Comparison of ENCODE assay signal across 7 mouse cellular contexts in the genomic region with DNA sequence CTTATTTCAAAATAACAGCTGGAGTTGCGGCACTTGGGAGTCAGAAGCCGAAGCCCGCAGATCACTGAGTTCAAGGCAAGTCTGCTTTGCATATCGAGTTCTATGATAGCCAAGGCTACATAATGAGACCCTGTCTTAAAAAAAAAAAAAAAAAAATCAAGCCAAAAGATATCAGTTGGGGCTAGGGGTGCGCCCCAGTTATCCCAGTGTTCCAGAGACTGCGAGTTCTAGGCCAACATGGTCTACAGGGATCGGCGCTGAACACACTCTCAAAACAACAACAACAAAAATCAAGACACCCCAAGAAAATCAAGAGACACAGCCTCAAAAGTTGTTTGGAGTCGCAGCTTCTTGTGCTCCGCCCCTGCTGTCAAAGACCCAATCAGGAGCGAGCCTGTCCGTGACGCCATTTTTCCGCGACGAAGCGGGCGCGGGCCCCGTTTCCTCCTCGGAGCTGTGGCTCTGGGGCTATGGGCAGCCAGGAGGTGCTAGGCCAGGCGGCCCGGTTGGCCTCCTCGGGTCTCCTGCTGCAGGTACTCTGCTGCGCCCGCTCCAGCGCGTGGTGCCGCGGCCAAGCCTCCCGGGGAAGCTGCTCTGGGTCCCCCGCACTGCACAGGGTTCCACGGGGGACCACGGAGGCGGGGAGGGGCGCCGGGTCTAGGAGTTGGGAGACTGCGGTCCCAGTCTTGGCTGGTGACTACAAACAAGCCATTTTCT. TPM values are rescaled to one million over a fixed set of nuclear protein-coding genes. Genes with fewer than 3 reads are reported as not detected.
DNase-seq lines count a peak whose midpoint lies in the region; ATAC-seq and TF ChIP-seq lines count a peak whose summit lies in the region.

Gene Rft1, plus strand, starts transcription at position 418 of the 717 bp plus-strand sequence.

- H3K27me3 ChIP-seq in embryonic facial prominence, embryonic 10.5 days (replicated peaks; ENCODE audit: low read depth, poor library complexity, severe bottlenecking): no peaks in the 10 kb centered on the region
- no peaks in the 10 kb centered on the region for H3K27me3 ChIP-seq in intestine, postnatal 0 days (replicated peaks; ENCODE audit: control insufficient read depth, insufficient read depth, low read length)
- H3K27me3 ChIP-seq in midbrain, embryonic 12.5 days: no peaks in the 10 kb centered on the region; the same call in 1 of the 2 replicates
- H3K27me3 ChIP-seq in small intestine, adult 2 months (ENCODE audit: control insufficient read depth, insufficient read depth, low read length): no peaks in the 10 kb centered on the region

- peak within 1 kb of the TSS; percentile 82 for H3K9ac ChIP-seq in intestine, postnatal 0 days (ENCODE audit: low read depth, low read length)
- peak within 1 kb of the TSS; percentile 94 for H3K9ac ChIP-seq in midbrain, embryonic 12.5 days (replicated peaks)

- H3K9me3 ChIP-seq in embryonic facial prominence, embryonic 10.5 days: no peaks in the 10 kb centered on the region
- no peaks in the 10 kb centered on the region for H3K9me3 ChIP-seq in intestine, postnatal 0 days (ENCODE audit: control insufficient read depth)
- no peaks in the 10 kb centered on the region for H3K9me3 ChIP-seq in midbrain, embryonic 12.5 days

- peak within 1 kb of the TSS; percentile 99 for H3K4me3 ChIP-seq in embryonic facial prominence, embryonic 10.5 days
- peak within 1 kb of the TSS; percentile 67 for H3K4me3 ChIP-seq in intestine, postnatal 0 days (ENCODE audit: low read depth, low read length)
- peak within 1 kb of the TSS; percentile 96 for H3K4me3 ChIP-seq in midbrain, embryonic 12.5 days
- peak within 1 kb of the TSS; percentile 72 for H3K4me3 ChIP-seq in small intestine, adult 2 months (ENCODE audit: low read depth, low read length)

- intact Hi-C loops in left cerebral cortex, postnatal 4 days (cut with DNase I): no loop called here

- DNase-seq in adrenal gland, postnatal 10 days: peak; percentile 100
- DNase-seq in embryonic facial prominence, embryonic 10.5 days (ENCODE audit: low spot score): peak; percentile 99
- DNase-seq in gonadal fat pad, adult 2 months (ENCODE audit: low read depth): peak; percentile 30
- peak; percentile 98 for DNase-seq in left cerebral cortex, postnatal 4 days

- peak; percentile 89 for TF ChIP-seq POLR2A in small intestine, adult 2 months (IDR thresholded peaks at IDR 0.05; ENCODE audit: low read depth, low read length)

- peak within 1 kb of the TSS; percentile 98 for H3K27ac ChIP-seq in embryonic facial prominence, embryonic 10.5 days (replicated peaks)
- peak within 1 kb of the TSS; percentile 86 for H3K27ac ChIP-seq in intestine, postnatal 0 days (ENCODE audit: low read depth, low read length)
- H3K27ac ChIP-seq in midbrain, embryonic 12.5 days (replicated peaks): peak within 1 kb of the TSS; percentile 81
- peak within 1 kb of the TSS; percentile 37 for H3K27ac ChIP-seq in small intestine, adult 2 months (ENCODE audit: insufficient read depth, low read depth, low read length)

- WGBS in embryonic facial prominence, embryonic 10.5 days: 2% methylated on average over 38 of the region's 38 CpGs
- 1% methylated on average over 38 of the region's 38 CpGs for WGBS in intestine, postnatal 0 days
- 3% methylated on average over 38 of the region's 38 CpGs for WGBS in midbrain, embryonic 12.5 days
- WGBS in small intestine, adult 2 months: 2% methylated on average over 38 of the region's 38 CpGs

- TF ChIP-seq CTCF in intestine, postnatal 0 days (IDR thresholded peaks at IDR 0.05; ENCODE audit: low read depth): peak; percentile 54
- no peak for TF ChIP-seq CTCF in small intestine, adult 2 months (IDR thresholded peaks at IDR 0.05; ENCODE audit: extremely low read depth, insufficient read length, insufficient replicate concordance, low read depth, low read length)

- H3K4me2 ChIP-seq in intestine, postnatal 0 days (replicated peaks; ENCODE audit: low read depth): peak within 1 kb of the TSS; percentile 64
- H3K4me2 ChIP-seq in midbrain, embryonic 12.5 days (replicated peaks): peak within 1 kb of the TSS; percentile 72

- peaks cover 7% of the 10 kb centered on the region for H3K4me1 ChIP-seq in embryonic facial prominence, embryonic 10.5 days
- no peaks in the 10 kb centered on the region for H3K4me1 ChIP-seq in intestine, postnatal 0 days (replicated peaks; ENCODE audit: control insufficient read depth, insufficient read depth, low read length)
- H3K4me1 ChIP-seq in midbrain, embryonic 12.5 days: peaks cover 7% of the 10 kb centered on the region
- peaks cover 6% of the 10 kb centered on the region; the same call in 1 of the 2 replicates for H3K4me1 ChIP-seq in small intestine, adult 2 months (ENCODE audit: control insufficient read depth, insufficient read depth, insufficient read length, low read length)

- H3K36me3 ChIP-seq in embryonic facial prominence, embryonic 10.5 days (replicated peaks): peaks cover 9% of the 10 kb centered on the region
- peaks cover 6% of the 10 kb centered on the region; the same call in 1 of the 2 replicates for H3K36me3 ChIP-seq in intestine, postnatal 0 days (ENCODE audit: control insufficient read depth, insufficient read depth)
- no peaks in the 10 kb centered on the region for H3K36me3 ChIP-seq in midbrain, embryonic 12.5 days
- H3K36me3 ChIP-seq in small intestine, adult 2 months (ENCODE audit: control insufficient read depth, insufficient read depth, low read length): peaks cover 5% of the 10 kb centered on the region

- peak; percentile 89 for ATAC-seq in intestine, postnatal 0 days
- peak; percentile 91 for ATAC-seq in midbrain, embryonic 12.5 days (ENCODE audit: low FRiP score, low read depth)

RNA-seq across cellular contexts. Expression of gene Rft1, which starts in this region (rescaled TPM):
- 10 to 100 TPM; 21.2 to 24.2 TPM for total RNA-seq in adrenal gland, postnatal 10 days (2021)
- polyA plus RNA-seq in embryonic facial prominence, embryonic 10.5 days (2016; fragmentation: Nextera tagmentation; extraction: Ambion mirVana): 15.5 and 15.7 TPM in 2 replicates
- polyA plus RNA-seq in gonadal fat pad, adult 2 months (2012; rRNA removed): 27.1 and 32.4 TPM in 2 replicates
- polyA plus RNA-seq in intestine, postnatal 0 days (2015; fragmentation: Nextera tagmentation; extraction: Ambion mirVana): 8.4 and 9.0 TPM in 2 replicates
- 10 to 100 TPM in 1 of 2 experiments, 1 to 10 TPM in 1; 8.3 to 11.9 TPM for total RNA-seq in left cerebral cortex, postnatal 4 days (2021)
- polyA plus RNA-seq in midbrain, embryonic 12.5 days (2016; fragmentation: Nextera tagmentation; extraction: Ambion mirVana): 11.4 and 12.8 TPM in 2 replicates
- 3.9 and 5.6 TPM in 2 replicates for polyA plus RNA-seq in small intestine, adult 2 months (2012; rRNA removed)

Comparison
In these comparisons a context has a peak if more than half of its experiments do, and no peak if none do; other contexts are left out.
1. Peak in every context shown above with its lines: DNase-seq, ATAC-seq, H3K4me3 ChIP-seq and H3K27ac ChIP-seq.
2. DNase-seq: peak in every context shown above with its lines; median percentile 100 in adrenal gland, postnatal 10 days; 99 in embryonic facial prominence, embryonic 10.5 days; 98 in left cerebral cortex, postnatal 4 days; 30 in gonadal fat pad, adult 2 months.
3. H3K27ac ChIP-seq: peak in every context shown above with its lines; median percentile 98 in embryonic facial prominence, embryonic 10.5 days; 86 in intestine, postnatal 0 days; 81 in midbrain, embryonic 12.5 days; 37 in small intestine, adult 2 months.